Mouse (Mus musculus) left cerebral cortex, adult 11 months (tissue): ENCODE measurements around the gene Gm10354.
"Not testable (repeated sequence)": the region's sequence is repeated elsewhere in the genome, so short reads cannot be mapped to it uniquely, and the experiment has no call there.

Source experiments
- DNase-seq: peaks from one replicate; pipeline ENCODE4 v3.0.0; 2022; ENCODE audit warnings: low spot score

Gm10354 gene

GRCm38 (mm10) chr5:14978835-14979234, at the start of gene Gm10354:
Gene Gm10354, minus strand, starts transcription at chr5:14978935.
- DNase-seq: not testable (repeated sequence)

- DNase-seq: not testable (repeated sequence)
Observed at GRCm38 (mm10) chr5:15024316-15024715, 45.6 kb upstream of the Gm10354 start.

GRCm38 (mm10) chr5:15020067-15020466, 41.3 kb upstream of the Gm10354 start:
- not testable (repeated sequence) for DNase-seq

- DNase-seq: not testable (repeated sequence)
Observed at GRCm38 (mm10) chr5:15010639-15011582, 32.2 kb upstream of the Gm10354 start.

- not testable (repeated sequence) for DNase-seq
Observed at GRCm38 (mm10) chr5:15006907-15007306, 28.2 kb upstream of the Gm10354 start.

GRCm38 (mm10) chr5:15006288-15006687, 27.6 kb upstream of the Gm10354 start:
- DNase-seq: not testable (repeated sequence)

- DNase-seq: not testable (repeated sequence)
Observed at GRCm38 (mm10) chr5:15005584-15005983, 26.8 kb upstream of the Gm10354 start.

- not testable (repeated sequence) for DNase-seq
Observed at GRCm38 (mm10) chr5:15004569-15005562, 26.1 kb upstream of the Gm10354 start.

- DNase-seq: not testable (repeated sequence)
Observed at GRCm38 (mm10) chr5:14998077-14998476, 19.3 kb upstream of the Gm10354 start.

GRCm38 (mm10) chr5:14997556-14997955, 18.8 kb upstream of the Gm10354 start:
- not testable (repeated sequence) for DNase-seq

GRCm38 (mm10) chr5:14996670-14997249, 18.0 kb upstream of the Gm10354 start:
- DNase-seq: not testable (repeated sequence)

- not testable (repeated sequence) for DNase-seq
Observed at GRCm38 (mm10) chr5:14994124-14994523, 15.4 kb upstream of the Gm10354 start.

- not testable (repeated sequence) for DNase-seq
Observed at GRCm38 (mm10) chr5:14990375-14991158, 11.8 kb upstream of the Gm10354 start.

- DNase-seq: not testable (repeated sequence)
Observed at GRCm38 (mm10) chr5:14986649-14987387, 8.1 kb upstream of the Gm10354 start.

- not testable (repeated sequence) for DNase-seq
Observed at GRCm38 (mm10) chr5:14977368-14977767, 1.4 kb downstream of the Gm10354 start.

- not testable (repeated sequence) for DNase-seq
Observed at GRCm38 (mm10) chr5:14975294-14975693, 3.4 kb downstream of the Gm10354 start.

GRCm38 (mm10) chr5:14972841-14973240, 5.9 kb downstream of the Gm10354 start:
- not testable (repeated sequence) for DNase-seq

- DNase-seq: not testable (repeated sequence)
Observed at GRCm38 (mm10) chr5:14963821-14964220, 14.9 kb downstream of the Gm10354 start.

GRCm38 (mm10) chr5:14961502-14961901, 17.2 kb downstream of the Gm10354 start:
- DNase-seq: not testable (repeated sequence)
